Mouse (Mus musculus) G1E-ER4 (cell line): ENCODE results near the gene Gm20388. TPM values are rescaled to one million over a fixed set of nuclear protein-coding genes. Genes with fewer than 3 reads are reported as not detected.

Experiments used
- GATA1 ChIP-seq: IDR thresholded peaks from one replicate; pipeline ENCODE4 v1.8.0; 2012; ENCODE audit warnings: low read length, inconsistent platforms
- polyA plus RNA-seq: library from polyadenylated mRNA; stranded (reverse); fragments of >175 nt; gene quantifications from 2 replicates; pipeline ENCODE4 v1.2.3, GENCODE M21; 2012

The Gm20388 gene
- polyA plus RNA-seq, 1 experiment, result not detected

DNA sequence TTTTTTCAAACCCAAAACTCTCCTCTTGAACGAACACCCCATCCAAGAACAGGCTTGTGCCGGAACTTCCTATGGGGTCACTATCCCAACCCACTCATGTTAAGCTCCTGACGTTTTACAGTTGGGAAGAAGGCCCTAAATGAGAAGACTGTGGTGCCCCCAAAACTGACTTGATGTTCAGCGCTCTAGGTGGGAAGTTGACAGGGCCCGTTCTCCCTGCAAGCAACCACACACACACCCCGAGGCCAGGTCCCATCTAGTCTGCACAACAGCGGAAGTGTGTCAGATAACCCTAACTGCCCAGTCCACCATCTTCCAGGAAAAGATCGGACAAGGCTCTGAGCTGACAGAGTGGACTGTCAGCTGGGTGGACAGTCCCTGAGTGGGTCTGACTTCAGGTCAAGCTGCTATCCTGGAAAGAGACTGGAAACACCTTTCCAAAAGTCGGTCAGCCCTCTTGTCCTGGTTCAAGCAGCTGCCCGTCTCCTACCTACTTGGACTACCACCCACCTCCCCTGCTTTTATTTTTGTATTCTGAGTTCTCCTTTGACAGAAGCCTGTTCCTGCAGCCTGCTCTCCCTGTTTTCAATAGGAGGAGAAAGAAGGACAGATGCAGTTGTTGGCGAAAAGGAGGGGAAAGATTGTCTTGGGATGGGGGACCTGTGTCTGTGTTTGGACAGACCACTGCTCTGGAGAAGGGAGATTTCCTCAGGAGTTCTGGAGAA lies 1161.9 kb downstream of the Gm20388 start:
- no peak for TF ChIP-seq GATA1

GRCm38 (mm10) chr8:121073174-121074107 lies 1162.8 kb downstream of the Gm20388 start:
- TF ChIP-seq GATA1, result no peak

- TF ChIP-seq GATA1, result no peak
Observed at GRCm38 (mm10) chr8:121074108-121074847, 1163.6 kb downstream of the Gm20388 start.

DNA sequence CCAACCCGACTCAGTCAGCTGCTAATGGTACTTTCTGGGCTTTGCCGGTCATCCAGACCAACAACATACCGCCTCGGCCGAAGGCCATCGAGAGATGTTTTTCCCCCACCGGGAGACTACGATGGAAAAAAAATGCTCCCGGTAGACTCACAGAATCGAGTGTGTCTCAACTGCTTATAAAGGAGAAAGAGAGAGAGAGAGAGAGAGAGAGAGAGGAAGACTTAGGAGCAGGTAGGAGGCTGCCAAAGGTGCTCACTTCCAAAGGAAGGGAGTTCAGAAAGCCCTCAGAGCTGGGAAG lies 1164.2 kb downstream of the Gm20388 start:
- TF ChIP-seq GATA1, result no peak

- TF ChIP-seq GATA1, result no peak
Observed at GRCm38 (mm10) chr8:121075936-121076335, 1165.3 kb downstream of the Gm20388 start.

- TF ChIP-seq GATA1, result no peak
Observed at GRCm38 (mm10) chr8:121076555-121076954, 1165.9 kb downstream of the Gm20388 start.

DNA sequence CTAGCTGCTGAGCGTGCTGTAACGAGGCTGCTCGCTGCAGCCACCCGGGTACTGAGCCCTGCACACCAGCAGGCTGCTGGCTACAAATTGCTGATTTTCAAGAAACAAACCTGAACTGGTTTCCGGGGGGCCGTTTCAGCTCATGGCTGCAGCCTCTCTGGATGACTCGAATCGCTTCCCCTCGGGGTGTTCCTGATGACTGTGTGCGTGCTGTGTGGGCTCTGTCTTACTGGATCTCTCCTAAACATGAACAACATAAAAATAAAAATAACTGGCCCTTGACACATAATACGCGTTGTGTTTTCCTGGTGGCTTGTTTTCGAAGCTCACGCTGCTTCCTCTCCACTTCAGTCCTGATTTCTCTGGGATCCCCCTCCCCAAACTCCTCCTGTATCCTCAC lies 1168.1 kb downstream of the Gm20388 start:
- no peak for TF ChIP-seq GATA1

- TF ChIP-seq GATA1, result no peak
Observed at GRCm38 (mm10) chr8:121079201-121079600, 1168.6 kb downstream of the Gm20388 start.

DNA sequence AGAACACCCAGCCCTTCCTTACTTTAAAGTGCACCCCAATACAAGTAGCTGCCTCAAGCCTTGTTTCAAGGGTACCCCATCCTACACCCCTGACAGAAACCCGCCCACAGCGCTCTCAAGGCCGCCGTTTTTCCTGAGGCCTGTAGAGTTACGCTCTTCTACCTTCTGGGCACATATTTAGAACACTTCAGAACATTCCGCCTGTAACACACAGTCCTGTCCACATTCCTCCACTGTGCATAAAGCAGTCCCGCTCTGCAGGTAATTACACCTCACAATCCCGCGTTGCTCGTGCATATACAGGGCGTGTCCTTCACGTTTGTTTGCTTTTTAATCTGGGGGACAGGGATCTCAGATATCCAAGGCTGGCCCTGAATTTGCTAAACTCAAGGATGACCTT lies 1169.3 kb downstream of the Gm20388 start:
- no peak for TF ChIP-seq GATA1

- no peak for TF ChIP-seq GATA1
Observed at GRCm38 (mm10) chr8:121080361-121081090, 1169.9 kb downstream of the Gm20388 start.

DNA sequence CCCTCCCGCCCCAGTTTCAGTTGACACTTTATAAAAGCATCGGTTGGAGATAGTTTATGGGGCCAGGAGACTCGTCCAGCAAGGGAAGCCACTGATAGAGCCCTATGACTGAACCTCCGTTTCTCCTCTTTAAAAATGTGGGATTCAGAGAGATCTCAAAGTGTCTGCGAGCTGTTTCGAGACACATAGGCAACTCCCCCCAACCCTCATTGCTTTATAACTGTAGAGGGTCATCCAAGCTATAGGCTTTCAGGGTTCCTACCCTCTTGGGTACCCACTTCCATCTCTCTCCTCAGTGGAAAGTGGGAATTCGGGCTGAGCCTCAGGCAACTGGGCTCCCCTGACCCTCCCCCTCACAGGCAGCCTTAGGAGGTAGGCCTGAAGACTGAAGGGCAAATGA lies 1170.8 kb downstream of the Gm20388 start:
- no peak for TF ChIP-seq GATA1

GRCm38 (mm10) chr8:121082218-121083092 lies 1171.8 kb downstream of the Gm20388 start:
- TF ChIP-seq GATA1, result no peak

GRCm38 (mm10) chr8:121083093-121083935 lies 1172.7 kb downstream of the Gm20388 start:
- TF ChIP-seq GATA1, result no peak

- no peak for TF ChIP-seq GATA1
Observed at GRCm38 (mm10) chr8:121083936-121084209, 1173.2 kb downstream of the Gm20388 start.
